Mouse (Mus musculus): ENCODE measurements around the gene Cdcp2.

- TF ChIP-seq MYOG (IDR thresholded peaks at IDR 0.05; ENCODE audit: control insufficient read depth, extremely low read depth, insufficient read length) (no peak), CTCF (IDR thresholded peaks at IDR 0.05; ENCODE audit: control insufficient read depth, insufficient read depth, insufficient read length) (no peak), CEBPB (IDR thresholded peaks at IDR 0.05; ENCODE audit: low read depth) (no peak), MYOD1 (IDR thresholded peaks at IDR 0.05; ENCODE audit: control insufficient read depth, insufficient read length, low read depth) (no peak), USF1 (IDR thresholded peaks at IDR 0.05; ENCODE audit: low read depth) (no peak), MAX (IDR thresholded peaks at IDR 0.05) (no peak)
Observed at GRCm38 (mm10) chr4:107096043-107096442, 648 bp upstream of the Cdcp2 start.
